Mouse (Mus musculus) stomach, postnatal 0 days (tissue): ENCODE measurements around the gene Wdr43. TPM values are rescaled to one million over a fixed set of nuclear protein-coding genes. Genes with fewer than 3 reads are reported as not detected.

Experiments
- ATAC-seq: fragments of 200-750 bp; cut with Nextera tagmentation; 2 replicates; pipeline ENCODE4 v1.8.0; 2017; ENCODE audit not compliant: low FRiP score, low TSS enrichment
- DNase-seq: peaks from one replicate; pipeline ENCODE4 v3.0.0-alpha.2; 2016; ENCODE audit warnings: low spot score
- H3K27ac ChIP-seq: fragments of 300-500 bp; sonication (generic); replicated peaks from 2 replicates; pipeline ENCODE4 v1.5.1; 2014; ENCODE audit warnings: mild to moderate bottlenecking, control low read depth
- H3K27me3 ChIP-seq: fragments of 300-500 bp; sonication (generic); 2 replicates; pipeline ENCODE4 v1.6.1; 2014; ENCODE audit warnings: low read length; ENCODE audit not compliant: control insufficient read depth, insufficient read depth
- H3K36me3 ChIP-seq: fragments of 300-500 bp; sonication (generic); 2 replicates; pipeline ENCODE4 v1.6.1; 2014; ENCODE audit warnings: low read length, mixed read lengths; ENCODE audit not compliant: control insufficient read depth, insufficient read depth
- H3K4me1 ChIP-seq: fragments of 300-500 bp; sonication (generic); replicated peaks from 2 replicates; pipeline ENCODE4 v1.6.1; 2014; ENCODE audit warnings: antibody characterized with exemption; ENCODE audit not compliant: control insufficient read depth, insufficient read depth
- H3K4me2 ChIP-seq: fragments of 300-500 bp; sonication (generic); replicated peaks from 2 replicates; pipeline ENCODE4 v1.6.1; 2014; ENCODE audit warnings: low read depth, mild to moderate bottlenecking, control low read depth, moderate library complexity
- H3K4me3 ChIP-seq: fragments of 300-500 bp; sonication (generic); 2 replicates; pipeline ENCODE4 v1.5.1; 2014; ENCODE audit warnings: low read depth, low read length, control low read depth
- H3K9ac ChIP-seq: fragments of 300-500 bp; sonication (generic); 2 replicates; pipeline ENCODE4 v1.6.1; 2014; ENCODE audit warnings: mild to moderate bottlenecking, low read length, control low read depth, mixed read lengths
- H3K9me3 ChIP-seq: fragments of 300-500 bp; sonication (generic); 2 replicates; pipeline ENCODE4 v1.6.1; 2016; ENCODE audit warnings: low read length; ENCODE audit not compliant: control insufficient read depth
- CTCF ChIP-seq: IDR thresholded peaks from 2 replicates; pipeline ENCODE4 v1.5.1; 2016; ENCODE audit warnings: antibody characterized with exemption, low read depth, mild to moderate bottlenecking, moderate library complexity
- EP300 ChIP-seq: optimal IDR thresholded peaks from 2 replicates; pipeline ENCODE3; 2016; ENCODE audit warnings: antibody characterized with exemption
- WGBS: fragments of 180-500 bp; shearing (Covaris S2); extraction: QIAGEN DNeasy Blood & Tissue Kit; methylation state at CpG from one replicate; pipeline ENCODE4 v1.1.7; 2014; 5-methylcytosine and 5-hydroxymethylcytosine counted together
- polyA plus RNA-seq: library from polyadenylated mRNA; unstranded; fragments of >200 nt; fragmentation: Nextera tagmentation; extraction: Ambion mirVana; gene quantifications from 2 replicates; pipeline ENCODE4 v1.2.1, GENCODE M21; 2015

Gene Wdr43
- polyA plus RNA-seq: 28.0 and 30.6 TPM in 2 replicates

GRCm38 (mm10) chr17:71615638-71616318 is at the start of gene Wdr43:
Wdr43 (plus strand) TSS chr17:71615895.
- H3K4me3 ChIP-seq: peak within 1 kb of the TSS; percentile 100
- peak; percentile 98 for DNase-seq
- no peaks in the 10 kb centered on the region for H3K27me3 ChIP-seq
- no peaks in the 10 kb centered on the region for H3K4me1 ChIP-seq
- no peak for TF ChIP-seq EP300
- TF ChIP-seq CTCF: peak; percentile 20; the same call in 1 of the 2 replicates
- H3K36me3 ChIP-seq: no peaks in the 10 kb centered on the region
- H3K4me2 ChIP-seq: peak within 1 kb of the TSS; percentile 88
- peak; percentile 100 for ATAC-seq
- H3K9ac ChIP-seq: peak within 1 kb of the TSS; percentile 95
- peak within 1 kb of the TSS; percentile 83 for H3K27ac ChIP-seq
- 6% methylated on average over 40 of the region's 40 CpGs for whole genome bisulfite sequencing
- no peaks in the 10 kb centered on the region for H3K9me3 ChIP-seq

- no peaks in the 10 kb centered on the region for H3K27me3 ChIP-seq
- H3K9me3 ChIP-seq: no peaks in the 10 kb centered on the region
- H3K4me1 ChIP-seq: no peaks in the 10 kb centered on the region
- no peak overlapping the region for H3K4me3 ChIP-seq
- no peak for ATAC-seq
- H3K36me3 ChIP-seq: no peaks in the 10 kb centered on the region
- H3K4me2 ChIP-seq: no peak overlapping the region
- no peak for DNase-seq
- no peak overlapping the region for H3K9ac ChIP-seq
- no peak overlapping the region for H3K27ac ChIP-seq
- TF ChIP-seq CTCF: no peak
- no peak for TF ChIP-seq EP300
- 90% methylated on average over 1 of the region's 1 CpGs for WGBS
Observed at GRCm38 (mm10) chr17:71579176-71579705, 36.5 kb upstream of the Wdr43 start.

- Histone ChIP-seq H3K36me3 (no peaks in the 10 kb centered on the region), H3K4me2 (peak overlapping the region; percentile 82), H3K27me3 (no peaks in the 10 kb centered on the region), H3K4me1 (no peaks in the 10 kb centered on the region), H3K4me3 (peak overlapping the region; percentile 67), H3K9ac (peak overlapping the region; percentile 74), H3K27ac (peak overlapping the region; percentile 86), H3K9me3 (no peaks in the 10 kb centered on the region)
- WGBS: under 1% methylated on average over 48 of the region's 48 CpGs
- ATAC-seq (peak; percentile 71; the same call in 1 of the 2 replicates), DNase-seq (peak; percentile 19)
- TF ChIP-seq CTCF (no peak), EP300 (no peak)
Observed at GRCm38 (mm10) chr17:71597881-71598658, 17.6 kb upstream of the Wdr43 start.

GRCm38 (mm10) chr17:71598659-71599554 is 16.8 kb upstream of the Wdr43 start:
- DNase-seq: peak; percentile 95
- H3K9ac ChIP-seq: peak overlapping the region; percentile 74
- H3K4me1 ChIP-seq: no peaks in the 10 kb centered on the region
- H3K27me3 ChIP-seq: no peaks in the 10 kb centered on the region
- H3K27ac ChIP-seq: peak overlapping the region; percentile 86
- H3K9me3 ChIP-seq: no peaks in the 10 kb centered on the region
- no peak for TF ChIP-seq EP300
- peak; percentile 4; the same call in 1 of the 2 replicates for TF ChIP-seq CTCF
- peak; percentile 98 for ATAC-seq
- H3K36me3 ChIP-seq: no peaks in the 10 kb centered on the region
- H3K4me2 ChIP-seq: peak overlapping the region; percentile 82
- 5% methylated on average over 42 of the region's 42 CpGs for WGBS
- peak overlapping the region; percentile 67 for H3K4me3 ChIP-seq

- peak overlapping the region; percentile 88 for H3K4me2 ChIP-seq
- H3K9ac ChIP-seq: peak overlapping the region; percentile 95
- H3K9me3 ChIP-seq: no peaks in the 10 kb centered on the region
- no peaks in the 10 kb centered on the region for H3K27me3 ChIP-seq
- WGBS: under 1% methylated on average over 48 of the region's 73 CpGs
- peak overlapping the region; percentile 100 for H3K4me3 ChIP-seq
- ATAC-seq (peak; percentile 82), DNase-seq (peak; percentile 32)
- no peaks in the 10 kb centered on the region for H3K4me1 ChIP-seq
- no peaks in the 10 kb centered on the region for H3K36me3 ChIP-seq
- H3K27ac ChIP-seq: peak overlapping the region; percentile 83
- no peak for TF ChIP-seq CTCF
- no peak for TF ChIP-seq EP300
Observed at GRCm38 (mm10) chr17:71616319-71617032, 781 bp downstream of the Wdr43 start.
